Mouse (Mus musculus): ENCODE results near the gene 5430403G16Rik. TPM values are rescaled to one million over a fixed set of nuclear protein-coding genes. Genes with fewer than 3 reads are reported as not detected.

Gene 5430403G16Rik
- 11.1 TPM for polyA plus RNA-seq (2017; shearing (Covaris generic))

DNA sequence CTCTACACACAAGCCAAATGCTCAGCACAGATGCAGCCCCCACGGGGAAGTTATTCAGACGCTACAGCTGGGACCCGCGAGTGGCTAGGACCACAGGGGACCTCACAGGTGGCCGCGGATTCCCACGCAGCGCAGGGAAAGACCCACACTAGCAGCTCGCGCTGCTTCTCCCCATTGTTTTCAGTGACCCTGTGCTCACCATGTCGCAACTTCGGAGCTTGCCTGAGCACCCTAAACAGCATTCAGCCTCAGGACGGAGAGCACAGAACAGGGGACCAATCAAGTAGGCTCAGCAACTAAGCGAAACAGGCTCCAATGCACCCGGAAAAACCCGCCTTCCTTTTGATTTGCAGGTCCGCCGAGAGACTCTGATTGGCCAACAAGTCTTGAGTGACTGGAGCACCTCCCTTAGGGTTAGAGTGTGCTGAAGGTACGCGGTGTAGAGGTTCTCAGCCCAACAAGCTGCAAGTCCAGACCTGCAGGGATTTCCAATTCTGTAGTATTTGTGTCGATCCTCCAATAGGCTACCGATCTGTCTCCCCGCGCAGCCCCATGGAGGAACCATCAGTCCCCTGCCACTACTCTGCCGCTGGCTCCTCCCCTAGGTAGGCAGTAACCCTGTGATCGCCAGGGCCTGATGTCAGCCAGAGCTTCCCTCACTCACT, at the start of gene 5430403G16Rik:
TSS of gene 5430403G16Rik (minus strand) at position 505 of the 665 bp plus-strand sequence.

Other genes starting within 250 kb of the 5430403G16Rik start
- 30.7 TPM for gene Crlf2, start 132.0 kb downstream of the 5430403G16Rik start, polyA plus RNA-seq (2017; shearing (Covaris generic))
- 23.2 TPM for gene 4930522L14Rik, start 60.8 kb upstream of the 5430403G16Rik start, polyA plus RNA-seq (2017; shearing (Covaris generic))
- 28.3 TPM for gene Gm15446, start 232.4 kb upstream of the 5430403G16Rik start, polyA plus RNA-seq (2017; shearing (Covaris generic))